Mouse (Mus musculus) small intestine, adult 2 months (tissue): Measurements from ENCODE around the gene 1110017D15Rik. TPM values are rescaled to one million over a fixed set of nuclear protein-coding genes. Genes with fewer than 3 reads are reported as not detected.

Experiments
- H3K27ac ChIP-seq: fragments of 200-500 bp; 2 replicates; pipeline ENCODE4 v1.5.1; 2012; ENCODE audit warnings: low read depth, low read length, control low read depth, inconsistent platforms; ENCODE audit not compliant: insufficient read depth
- H3K27me3 ChIP-seq: fragments of 200-500 bp; 2 replicates; pipeline ENCODE4 v1.6.1; 2012; ENCODE audit warnings: mild to moderate bottlenecking, moderate library complexity, low read length, inconsistent platforms; ENCODE audit not compliant: control insufficient read depth, insufficient read depth
- H3K36me3 ChIP-seq: fragments of 200-500 bp; 2 replicates; pipeline ENCODE4 v1.6.1; 2012; ENCODE audit warnings: mild to moderate bottlenecking, low read length, control low read depth, inconsistent platforms; ENCODE audit not compliant: control insufficient read depth, insufficient read depth
- H3K4me1 ChIP-seq: fragments of 200-500 bp; 2 replicates; pipeline ENCODE4 v1.6.1; 2012; ENCODE audit warnings: low read length, inconsistent platforms, mixed read lengths; ENCODE audit not compliant: control insufficient read depth, insufficient read depth, insufficient read length
- H3K4me3 ChIP-seq: fragments of 200-500 bp; 2 replicates; pipeline ENCODE4 v1.5.1; 2012; ENCODE audit warnings: low read depth, mild to moderate bottlenecking, control low read depth, inconsistent platforms, low read length, moderate library complexity
- CTCF ChIP-seq: fragments of 200-500 bp; IDR thresholded peaks from 2 replicates; pipeline ENCODE4 v1.5.1; 2012; ENCODE audit warnings: low read depth, mild to moderate bottlenecking, control low read depth, inconsistent platforms, low read length, moderate library complexity, mixed read lengths; ENCODE audit not compliant: insufficient replicate concordance, insufficient read length; ENCODE audit errors: extremely low read depth
- POLR2A ChIP-seq: fragments of 200-500 bp; IDR thresholded peaks from 2 replicates; pipeline ENCODE4 v1.6.1; 2012; ENCODE audit warnings: low read depth, mild to moderate bottlenecking, control low read depth, inconsistent platforms, low read length, moderate library complexity
- WGBS: fragments of 180-500 bp; shearing (Covaris S2); methylation state at CpG from one replicate; pipeline ENCODE4 v1.1.7; 2018; 5-methylcytosine and 5-hydroxymethylcytosine counted together
- polyA plus RNA-seq: library from polyadenylated mRNA; depleted of rRNA; stranded (reverse); fragments of >200 nt; gene quantifications from 2 replicates; pipeline ENCODE4 v1.2.3, GENCODE M21; 2012

1110017D15Rik gene
- polyA plus RNA-seq, 1 experiment: 0.37 TPM

DNA sequence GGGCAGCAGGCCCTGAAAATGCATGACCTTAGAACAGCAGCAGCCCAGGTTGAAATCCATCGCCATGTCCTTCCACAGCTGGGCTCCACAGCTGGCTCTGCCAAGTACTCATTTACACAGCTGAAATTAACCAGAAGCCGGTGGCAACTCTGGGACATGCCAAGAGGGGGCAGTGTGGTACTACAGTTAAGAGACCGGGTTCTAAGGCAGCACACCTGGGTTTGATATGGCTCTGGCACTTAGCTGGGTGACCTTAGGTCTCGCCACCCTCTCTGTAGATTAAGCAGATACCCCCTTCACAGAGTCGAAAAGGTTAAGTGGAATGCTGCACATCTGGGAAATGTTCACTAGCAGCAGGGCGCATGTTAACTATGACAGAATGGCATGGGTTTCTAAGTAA, 35.4 kb upstream of the 1110017D15Rik start:
- no peaks in the 10 kb centered on the region for H3K27me3 ChIP-seq
- TF ChIP-seq CTCF (peak; percentile 77; the same call in 1 of the 2 replicates), POLR2A (no peak)
- WGBS: 28% methylated on average over 6 of the region's 6 CpGs
- H3K4me3 ChIP-seq: no peak overlapping the region
- H3K27ac ChIP-seq: no peak overlapping the region
- H3K36me3 ChIP-seq: no peaks in the 10 kb centered on the region
- H3K4me1 ChIP-seq: no peaks in the 10 kb centered on the region; the same call in 1 of the 2 replicates

DNA sequence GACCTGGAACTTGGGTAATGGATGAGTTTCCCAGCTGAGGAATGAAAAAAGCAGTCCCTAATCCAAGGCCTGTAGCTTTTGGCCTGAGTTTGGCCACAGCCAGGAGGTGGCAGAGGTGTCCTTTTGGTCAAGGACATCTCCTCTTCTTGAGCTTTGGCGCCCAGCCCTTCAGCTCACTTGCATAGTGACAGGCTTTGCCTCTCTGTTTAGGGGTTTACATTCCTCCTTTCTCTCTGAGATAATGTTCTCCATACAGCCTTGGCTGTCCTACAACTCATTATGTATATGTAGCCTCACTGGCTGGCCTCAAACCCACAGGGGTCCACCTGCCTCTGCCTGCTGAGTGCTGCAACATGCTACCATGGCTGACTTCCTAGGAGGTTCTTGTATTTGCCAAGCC, 30.0 kb upstream of the 1110017D15Rik start:
- TF ChIP-seq POLR2A (no peak), CTCF (no peak)
- no peak overlapping the region for H3K4me3 ChIP-seq
- H3K36me3 ChIP-seq: no peaks in the 10 kb centered on the region
- no peaks in the 10 kb centered on the region for H3K27me3 ChIP-seq
- 85% methylated on average over 1 of the region's 1 CpGs for WGBS
- no peak overlapping the region for H3K27ac ChIP-seq
- H3K4me1 ChIP-seq: no peaks in the 10 kb centered on the region

DNA sequence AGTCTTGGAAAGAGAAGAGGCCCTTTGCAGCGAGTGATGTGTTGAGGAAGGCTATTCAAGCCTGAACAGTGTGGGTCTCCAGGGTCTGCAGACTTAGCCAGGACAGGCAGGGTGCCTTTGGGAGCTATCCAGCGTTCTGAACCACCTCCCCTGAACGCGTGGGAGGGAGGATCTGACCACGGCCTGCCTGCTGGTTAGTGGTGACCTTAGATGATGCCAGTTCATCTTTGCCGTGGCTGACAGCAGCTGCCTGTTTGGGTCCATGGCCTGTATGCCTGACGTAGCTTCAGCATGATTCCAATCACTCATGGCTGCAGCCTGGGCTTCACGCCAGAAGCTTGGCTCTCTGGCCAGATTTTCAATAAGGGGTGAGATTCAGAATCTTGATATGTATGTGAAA, 28.9 kb upstream of the 1110017D15Rik start:
- Histone ChIP-seq H3K27me3 (no peaks in the 10 kb centered on the region), H3K36me3 (no peaks in the 10 kb centered on the region), H3K4me3 (no peak overlapping the region), H3K4me1 (no peaks in the 10 kb centered on the region), H3K27ac (no peak overlapping the region)
- WGBS: 18% methylated on average over 8 of the region's 8 CpGs
- TF ChIP-seq POLR2A (no peak), CTCF (no peak)

DNA sequence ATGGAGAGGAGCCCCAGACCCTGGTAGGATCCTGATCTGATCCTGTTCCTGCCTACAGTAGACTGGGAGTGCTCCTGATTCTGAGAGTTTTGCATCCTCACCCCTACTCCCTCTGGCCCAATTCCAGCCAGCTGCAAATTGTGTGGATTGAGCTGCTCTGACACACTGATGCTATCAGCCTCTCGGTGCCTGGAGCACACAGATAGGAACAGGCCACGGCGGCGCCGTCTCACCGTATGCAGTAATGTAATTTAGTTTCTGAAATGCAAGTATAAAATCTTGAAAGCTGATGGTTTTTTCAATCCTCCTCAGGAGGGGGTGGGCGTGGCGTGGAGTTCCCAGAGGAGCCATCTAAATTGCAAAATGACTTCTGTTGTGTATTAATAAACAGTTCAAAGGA, 25.0 kb upstream of the 1110017D15Rik start:
- WGBS: 81% methylated on average over 8 of the region's 8 CpGs
- Histone ChIP-seq H3K27ac (no peak overlapping the region), H3K4me3 (no peak overlapping the region), H3K36me3 (no peaks in the 10 kb centered on the region), H3K4me1 (no peaks in the 10 kb centered on the region), H3K27me3 (no peaks in the 10 kb centered on the region)
- TF ChIP-seq POLR2A (no peak), CTCF (no peak)

DNA sequence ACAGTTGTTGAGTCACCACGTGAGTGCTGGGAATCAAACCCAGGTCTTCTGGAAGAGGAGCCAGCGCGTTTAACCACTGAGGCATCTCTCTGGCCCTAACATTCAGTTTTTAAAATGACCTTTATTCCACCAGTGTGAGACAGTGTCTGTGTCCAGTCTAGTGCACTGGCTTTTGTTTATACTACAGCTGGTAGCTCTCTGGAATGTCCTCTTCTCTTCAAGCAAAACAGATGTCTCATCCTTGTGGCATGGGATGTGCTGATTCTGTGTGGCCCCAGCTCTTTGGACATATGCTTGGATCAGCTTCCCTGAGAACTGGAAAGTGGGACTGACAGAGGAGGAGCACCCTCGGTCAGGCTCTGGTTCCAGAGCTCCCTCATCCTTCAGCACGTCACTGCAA, 17.7 kb upstream of the 1110017D15Rik start:
- Histone ChIP-seq H3K4me1 (no peaks in the 10 kb centered on the region), H3K27me3 (no peaks in the 10 kb centered on the region), H3K4me3 (no peak overlapping the region), H3K27ac (no peak overlapping the region), H3K36me3 (no peaks in the 10 kb centered on the region)
- TF ChIP-seq CTCF: no peak
- TF ChIP-seq POLR2A: no peak
- 65% methylated on average over 5 of the region's 5 CpGs for WGBS

DNA sequence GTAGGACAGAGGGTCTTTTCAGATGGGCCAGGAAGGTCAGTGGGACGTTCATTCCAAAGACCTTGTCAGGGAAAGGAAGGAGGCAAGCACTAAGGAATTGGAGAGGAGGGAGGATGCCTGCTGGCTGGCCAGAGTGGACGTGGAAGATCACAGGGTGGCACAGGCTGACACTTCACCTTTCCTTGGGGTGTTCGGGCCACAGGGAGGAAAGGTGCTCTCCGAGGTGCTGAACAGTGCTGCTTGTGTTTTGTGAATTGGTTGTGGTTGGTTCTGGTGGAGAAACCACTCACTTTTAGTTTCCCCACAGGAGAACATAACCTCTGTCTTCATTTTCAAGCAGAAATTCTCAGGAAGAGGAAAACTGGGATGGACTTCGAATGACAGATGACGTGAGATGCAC, 15.3 kb upstream of the 1110017D15Rik start:
- no peak overlapping the region for H3K27ac ChIP-seq

DNA sequence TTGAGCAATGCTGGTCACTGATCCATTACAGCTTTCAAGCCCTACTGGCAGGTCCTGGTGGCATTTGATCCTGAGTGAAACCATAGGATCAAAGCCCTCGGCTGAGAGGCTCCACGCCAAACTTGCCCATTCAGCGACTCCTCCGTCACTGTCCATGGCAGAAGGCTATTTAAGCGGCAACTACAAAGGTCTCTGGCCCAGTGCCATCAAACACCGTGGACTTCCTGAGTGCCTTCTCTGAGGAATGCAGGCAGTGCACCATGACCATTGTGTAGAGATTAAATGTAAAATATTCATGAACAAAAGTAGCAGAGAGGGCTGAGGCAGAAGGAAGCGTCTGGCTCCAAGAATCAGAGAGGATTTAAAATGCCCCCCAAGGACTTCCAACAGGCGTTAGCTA, 10.9 kb upstream of the 1110017D15Rik start:
- 25% methylated on average over 8 of the region's 8 CpGs for WGBS
- H3K36me3 ChIP-seq: no peaks in the 10 kb centered on the region
- H3K27ac ChIP-seq: no peak overlapping the region
- no peak overlapping the region for H3K4me3 ChIP-seq
- no peaks in the 10 kb centered on the region for H3K4me1 ChIP-seq
- no peaks in the 10 kb centered on the region for H3K27me3 ChIP-seq
- TF ChIP-seq CTCF (no peak), POLR2A (no peak)

More for the DNA sequence above, 15.3 kb upstream of the 1110017D15Rik start:
- Histone ChIP-seq H3K27me3 (no peaks in the 10 kb centered on the region), H3K36me3 (no peaks in the 10 kb centered on the region), H3K4me3 (no peak overlapping the region), H3K4me1 (no peaks in the 10 kb centered on the region)
- 35% methylated on average over 6 of the region's 6 CpGs for WGBS
- TF ChIP-seq POLR2A (no peak), CTCF (no peak)

DNA sequence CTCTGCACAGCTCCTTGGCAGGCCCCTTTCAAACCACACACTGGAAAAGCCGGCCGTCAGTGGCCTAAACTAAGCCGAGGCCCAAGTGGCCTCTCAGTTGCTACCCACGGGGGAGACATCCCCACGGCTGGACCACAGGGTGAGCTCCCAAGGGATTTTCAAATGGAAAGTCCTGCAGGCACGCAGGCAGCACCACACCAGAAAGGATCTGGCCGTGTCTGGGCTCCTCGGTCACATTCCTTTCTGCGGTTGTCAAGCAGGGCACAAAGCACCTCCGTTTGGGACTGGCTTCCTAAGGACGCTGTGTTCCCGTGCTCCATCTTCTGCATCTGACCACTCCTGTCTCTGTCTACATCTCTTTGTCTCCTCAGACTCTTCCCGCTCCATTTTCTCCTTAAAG, 9.9 kb upstream of the 1110017D15Rik start:
- Histone ChIP-seq H3K36me3 (no peaks in the 10 kb centered on the region), H3K4me1 (peaks cover 5% of the 10 kb centered on the region), H3K4me3 (no peak overlapping the region), H3K27ac (no peak overlapping the region), H3K27me3 (no peaks in the 10 kb centered on the region)
- 70% methylated on average over 13 of the region's 13 CpGs for WGBS
- no peak for TF ChIP-seq CTCF
- no peak for TF ChIP-seq POLR2A
